Mouse (Mus musculus): ENCODE results near the gene Ankrd33. TPM values are rescaled to one million over a fixed set of nuclear protein-coding genes. Genes with fewer than 3 reads are reported as not detected.

Ankrd33 gene
- polyA plus RNA-seq, 1 experiment from 2014 or later = not detected

Other genes with a start within 250 kb of the Ankrd33 start
- gene Scn8a, start 245.9 kb upstream of the Ankrd33 start, polyA plus RNA-seq (2015; fragmentation: Nextera tagmentation; extraction: Ambion mirVana) = 0.71 and 1.5 TPM in 2 replicates
- not detected in 2 replicates for gene Gm47841, start 68.4 kb upstream of the Ankrd33 start, polyA plus RNA-seq (2015; fragmentation: Nextera tagmentation; extraction: Ambion mirVana)
- 0.10 and 0.12 TPM in 2 replicates for gene Fignl2, start 37.2 kb upstream of the Ankrd33 start, polyA plus RNA-seq (2015; fragmentation: Nextera tagmentation; extraction: Ambion mirVana)
- gene Acvrl1, start 12.8 kb downstream of the Ankrd33 start, polyA plus RNA-seq (2015; fragmentation: Nextera tagmentation; extraction: Ambion mirVana) = 14.7 and 20.5 TPM in 2 replicates
- 7.1 and 8.0 TPM in 2 replicates for gene Acvr1b, start 58.3 kb downstream of the Ankrd33 start, polyA plus RNA-seq (2015; fragmentation: Nextera tagmentation; extraction: Ambion mirVana)
- gene Grasp, start 108.4 kb downstream of the Ankrd33 start, polyA plus RNA-seq (2015; fragmentation: Nextera tagmentation; extraction: Ambion mirVana) = 3.1 and 3.4 TPM in 2 replicates
- 12.6 and 13.5 TPM in 2 replicates for gene Nr4a1, start 138.5 kb downstream of the Ankrd33 start, polyA plus RNA-seq (2015; fragmentation: Nextera tagmentation; extraction: Ambion mirVana)
- 64.5 and 68.9 TPM in 2 replicates for gene Atg101, start 168.5 kb downstream of the Ankrd33 start, polyA plus RNA-seq (2015; fragmentation: Nextera tagmentation; extraction: Ambion mirVana)
- 2.8 and 7.1 TPM in 2 replicates for gene 6030408B16Rik, start 177.5 kb downstream of the Ankrd33 start, polyA plus RNA-seq (2015; fragmentation: Nextera tagmentation; extraction: Ambion mirVana)

All from heart, embryonic 16.5 days (tissue).